Mouse (Mus musculus): ENCODE data around the gene Acoxl. TPM values are rescaled to one million over a fixed set of nuclear protein-coding genes. Genes with fewer than 3 reads are reported as not detected.

The Acoxl gene
- polyA plus RNA-seq (2016; fragmentation: Nextera tagmentation; extraction: Ambion mirVana): 0.45 and 0.61 TPM in 2 replicates

- WGBS: 75% methylated on average over 7 of the region's 7 CpGs
- no peak within 1 kb of the TSS for H3K4me3 ChIP-seq
- H3K36me3 ChIP-seq (replicated peaks): no peaks in the 10 kb centered on the region
These were observed at the start of gene Acoxl for GRCm38 (mm10) chr2:127838576-127838975. Acoxl (plus strand) TSS chr2:127838876.

DNA sequence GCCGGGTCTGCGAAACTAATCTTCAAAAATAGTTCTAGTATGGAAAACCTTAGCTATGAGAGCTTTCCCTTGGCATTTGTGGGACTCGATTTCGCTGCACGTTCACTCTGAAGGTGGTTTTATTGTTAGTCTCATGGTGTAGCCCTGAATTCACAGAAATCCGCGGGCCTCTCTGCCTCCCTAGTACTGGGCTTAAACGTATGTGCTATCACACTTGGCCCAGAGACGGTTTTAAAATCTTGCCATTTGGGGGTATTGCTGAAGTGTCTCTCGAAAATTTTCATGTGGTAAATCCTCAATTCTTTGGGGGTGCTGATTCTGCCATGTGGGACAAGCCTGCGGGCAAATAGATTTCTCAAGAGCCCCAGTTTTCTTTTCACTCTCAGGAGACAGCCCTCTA lies 49.5 kb upstream of the Acoxl start:
- peak overlapping the region; percentile 91 for H3K27ac ChIP-seq (replicated peaks)
- no peak for DNase-seq (ENCODE audit: low spot score)
- H3K27me3 ChIP-seq (replicated peaks; ENCODE audit: low read depth, poor library complexity, severe bottlenecking): no peaks in the 10 kb centered on the region
- WGBS: 7% methylated on average over 11 of the region's 11 CpGs
- no peaks in the 10 kb centered on the region for H3K9me3 ChIP-seq
- no peaks in the 10 kb centered on the region for H3K36me3 ChIP-seq (replicated peaks)
- peaks cover 32% of the 10 kb centered on the region for H3K4me1 ChIP-seq
- peak overlapping the region; percentile 84 for H3K4me3 ChIP-seq

More at GRCm38 (mm10) chr2:127838576-127838975, at the start of gene Acoxl:
- H3K4me1 ChIP-seq: no peaks in the 10 kb centered on the region
- H3K27ac ChIP-seq (replicated peaks): no peak within 1 kb of the TSS
- DNase-seq (ENCODE audit: low spot score): no peak
- H3K9me3 ChIP-seq: no peaks in the 10 kb centered on the region
- H3K27me3 ChIP-seq (replicated peaks; ENCODE audit: low read depth, poor library complexity, severe bottlenecking): peaks cover 57% of the 10 kb centered on the region

DNA sequence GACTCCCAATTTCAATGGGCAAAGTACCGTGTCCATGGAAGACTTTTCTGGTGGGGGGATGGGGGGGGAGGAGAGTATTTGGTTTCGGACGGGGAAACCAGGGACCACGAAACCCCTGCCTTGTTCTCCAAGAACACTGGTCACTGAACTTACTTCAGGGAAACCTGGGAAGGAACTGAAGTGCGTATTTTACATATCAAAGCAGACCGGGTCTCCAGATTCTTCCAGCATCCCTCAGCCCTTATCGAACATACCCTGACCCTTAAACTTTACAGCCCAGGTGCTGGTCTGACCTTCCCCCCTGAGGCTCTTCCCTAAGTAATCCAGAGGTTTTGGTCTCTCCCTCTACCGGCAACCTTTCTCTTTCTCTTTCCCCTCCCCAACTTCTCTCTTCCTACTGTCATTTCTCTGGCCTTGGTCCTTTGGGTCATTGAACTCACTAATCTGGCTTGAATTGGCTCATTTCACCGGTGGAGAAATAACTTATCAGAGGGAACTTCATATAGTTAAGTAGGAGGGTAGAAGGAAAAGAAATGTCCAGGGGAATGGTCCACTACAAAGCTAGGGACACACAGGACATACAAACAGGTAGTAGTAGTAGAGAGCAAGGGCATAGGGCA lies 48.9 kb upstream of the Acoxl start:
- Histone ChIP-seq H3K36me3 (replicated peaks) (no peaks in the 10 kb centered on the region), H3K9me3 (no peaks in the 10 kb centered on the region), H3K4me3 (peak overlapping the region; percentile 84), H3K27ac (replicated peaks) (peak overlapping the region; percentile 91; the same call in 1 of the 2 replicates), H3K27me3 (replicated peaks; ENCODE audit: low read depth, poor library complexity, severe bottlenecking) (no peaks in the 10 kb centered on the region), H3K4me1 (peaks cover 32% of the 10 kb centered on the region)
- 21% methylated on average over 9 of the region's 9 CpGs for WGBS
- DNase-seq (ENCODE audit: low spot score): no peak

- H3K9me3 ChIP-seq: no peaks in the 10 kb centered on the region
- peak within 1 kb of the TSS; percentile 66 for H3K4me3 ChIP-seq
- peaks cover 32% of the 10 kb centered on the region for H3K4me1 ChIP-seq
- H3K36me3 ChIP-seq (replicated peaks): no peaks in the 10 kb centered on the region
- peak within 1 kb of the TSS; percentile 89 for H3K27ac ChIP-seq (replicated peaks)
- DNase-seq (ENCODE audit: low spot score): peak; percentile 89
- no peaks in the 10 kb centered on the region for H3K27me3 ChIP-seq (replicated peaks; ENCODE audit: low read depth, poor library complexity, severe bottlenecking)
- 4% methylated on average over 37 of the region's 37 CpGs for WGBS
These were observed 46.6 kb upstream of the Acoxl start, which contains the start of gene Mtln for GRCm38 (mm10) chr2:127791919-127792603. Mtln (minus strand) TSS chr2:127792488.

DNA sequence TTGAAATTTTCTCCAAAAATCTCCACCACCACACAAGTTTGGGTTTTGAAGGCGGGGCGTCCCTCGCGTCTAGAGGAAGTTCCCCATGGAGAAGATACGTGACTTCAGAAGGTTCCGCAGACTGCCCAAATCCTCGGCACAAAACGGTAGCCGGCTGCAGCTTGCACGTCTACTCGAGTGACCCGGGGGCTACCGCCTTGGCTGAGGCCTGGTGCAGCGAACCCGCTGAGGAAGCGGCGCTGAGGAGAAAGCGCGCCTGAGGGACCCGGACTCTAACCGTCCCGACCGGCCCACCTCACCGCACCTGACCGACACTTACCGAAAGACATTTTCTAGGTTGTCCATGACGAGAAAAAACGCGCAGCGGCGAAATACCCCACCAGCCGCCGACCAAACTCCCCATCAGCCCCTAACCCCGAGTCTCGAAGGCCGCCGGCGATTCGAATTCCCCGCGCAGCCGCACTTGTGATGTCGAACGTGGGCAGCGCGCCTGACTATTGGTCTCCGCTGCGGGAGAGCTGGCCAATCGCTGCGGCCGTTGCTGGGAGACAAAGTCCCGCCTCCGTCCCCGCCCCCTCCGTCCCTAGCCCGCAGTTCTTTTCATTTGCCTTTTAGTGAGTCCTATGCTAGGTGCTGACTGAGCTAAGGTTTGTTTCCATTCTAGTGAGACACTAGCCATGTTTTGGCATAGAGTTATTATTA lies 7.1 kb upstream of the Acoxl start, which contains the start of gene Bub1:
Gene Bub1 (minus strand): TSS at position 465 of the 702 bp plus-strand sequence.
- peaks cover 26% of the 10 kb centered on the region for H3K36me3 ChIP-seq (replicated peaks)
- peak within 1 kb of the TSS; percentile 88 for H3K27ac ChIP-seq (replicated peaks)
- no peaks in the 10 kb centered on the region; the same call in 1 of the 2 replicates for H3K27me3 ChIP-seq (replicated peaks; ENCODE audit: low read depth, poor library complexity, severe bottlenecking)
- peak within 1 kb of the TSS; percentile 87 for H3K4me3 ChIP-seq
- under 1% methylated on average over 56 of the region's 56 CpGs for WGBS
- H3K4me1 ChIP-seq: peaks cover 18% of the 10 kb centered on the region
- peak; percentile 96 for DNase-seq (ENCODE audit: low spot score)
- no peaks in the 10 kb centered on the region for H3K9me3 ChIP-seq

GRCm38 (mm10) chr2:127832103-127832832 lies 6.4 kb upstream of the Acoxl start:
- H3K4me3 ChIP-seq: peak overlapping the region; percentile 87
- H3K36me3 ChIP-seq (replicated peaks): peaks cover 19% of the 10 kb centered on the region
- WGBS: 46% methylated on average over 11 of the region's 11 CpGs
- H3K27me3 ChIP-seq (replicated peaks; ENCODE audit: low read depth, poor library complexity, severe bottlenecking): peaks cover 5% of the 10 kb centered on the region
- no peaks in the 10 kb centered on the region for H3K9me3 ChIP-seq
- H3K4me1 ChIP-seq: peaks cover 18% of the 10 kb centered on the region
- DNase-seq (ENCODE audit: low spot score): no peak
- peak overlapping the region; percentile 88 for H3K27ac ChIP-seq (replicated peaks)

DNA sequence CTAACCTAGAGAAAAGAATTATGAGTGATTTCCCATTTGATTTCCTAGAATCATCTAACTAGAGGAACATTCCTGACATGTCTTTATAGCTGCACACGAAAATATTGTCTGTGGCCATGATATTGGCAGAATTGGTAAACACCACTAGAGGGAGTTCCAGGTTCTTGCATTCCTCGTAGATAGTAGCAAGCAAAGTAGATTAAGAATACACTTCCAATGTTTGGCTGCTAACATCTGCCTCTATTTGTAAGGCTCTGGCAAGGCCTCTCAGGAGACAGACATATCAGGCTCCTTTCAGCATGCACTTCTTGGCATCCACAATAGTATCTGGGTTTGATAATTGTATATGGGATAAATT lies 5.9 kb upstream of the Acoxl start:
- Histone ChIP-seq H3K36me3 (replicated peaks) (peaks cover 13% of the 10 kb centered on the region), H3K27me3 (replicated peaks; ENCODE audit: low read depth, poor library complexity, severe bottlenecking) (peaks cover 10% of the 10 kb centered on the region), H3K27ac (replicated peaks) (no peak overlapping the region), H3K9me3 (no peaks in the 10 kb centered on the region), H3K4me1 (peaks cover 18% of the 10 kb centered on the region), H3K4me3 (no peak overlapping the region)
- 24% methylated on average over 2 of the region's 2 CpGs for WGBS
- DNase-seq (ENCODE audit: low spot score): no peak

GRCm38 (mm10) chr2:127839425-127839824 lies 749 bp downstream of the Acoxl start:
- WGBS: 15% methylated on average over 11 of the region's 11 CpGs
- H3K4me3 ChIP-seq: no peak overlapping the region
- no peak overlapping the region for H3K27ac ChIP-seq (replicated peaks)
- no peaks in the 10 kb centered on the region for H3K4me1 ChIP-seq
- H3K27me3 ChIP-seq (replicated peaks; ENCODE audit: low read depth, poor library complexity, severe bottlenecking): peaks cover 57% of the 10 kb centered on the region
- no peaks in the 10 kb centered on the region for H3K36me3 ChIP-seq (replicated peaks)
- H3K9me3 ChIP-seq: no peaks in the 10 kb centered on the region
- DNase-seq (ENCODE audit: low spot score): no peak

GRCm38 (mm10) chr2:127841402-127841801 lies 2.7 kb downstream of the Acoxl start:
- no peaks in the 10 kb centered on the region for H3K4me1 ChIP-seq
- H3K4me3 ChIP-seq: no peak overlapping the region
- H3K36me3 ChIP-seq (replicated peaks): no peaks in the 10 kb centered on the region
- 79% methylated on average over 1 of the region's 1 CpGs for WGBS
- H3K27ac ChIP-seq (replicated peaks): no peak overlapping the region
- H3K27me3 ChIP-seq (replicated peaks; ENCODE audit: low read depth, poor library complexity, severe bottlenecking): peaks cover 60% of the 10 kb centered on the region
- DNase-seq (ENCODE audit: low spot score): no peak
- H3K9me3 ChIP-seq: no peaks in the 10 kb centered on the region

GRCm38 (mm10) chr2:127842421-127842820 lies 3.7 kb downstream of the Acoxl start:
- 79% methylated on average over 3 of the region's 3 CpGs for WGBS
- H3K4me3 ChIP-seq: no peak overlapping the region
- H3K27ac ChIP-seq (replicated peaks): no peak overlapping the region
- H3K27me3 ChIP-seq (replicated peaks; ENCODE audit: low read depth, poor library complexity, severe bottlenecking): peaks cover 54% of the 10 kb centered on the region
- no peaks in the 10 kb centered on the region for H3K4me1 ChIP-seq
- DNase-seq (ENCODE audit: low spot score): no peak
- no peaks in the 10 kb centered on the region for H3K9me3 ChIP-seq
- no peaks in the 10 kb centered on the region for H3K36me3 ChIP-seq (replicated peaks)

DNA sequence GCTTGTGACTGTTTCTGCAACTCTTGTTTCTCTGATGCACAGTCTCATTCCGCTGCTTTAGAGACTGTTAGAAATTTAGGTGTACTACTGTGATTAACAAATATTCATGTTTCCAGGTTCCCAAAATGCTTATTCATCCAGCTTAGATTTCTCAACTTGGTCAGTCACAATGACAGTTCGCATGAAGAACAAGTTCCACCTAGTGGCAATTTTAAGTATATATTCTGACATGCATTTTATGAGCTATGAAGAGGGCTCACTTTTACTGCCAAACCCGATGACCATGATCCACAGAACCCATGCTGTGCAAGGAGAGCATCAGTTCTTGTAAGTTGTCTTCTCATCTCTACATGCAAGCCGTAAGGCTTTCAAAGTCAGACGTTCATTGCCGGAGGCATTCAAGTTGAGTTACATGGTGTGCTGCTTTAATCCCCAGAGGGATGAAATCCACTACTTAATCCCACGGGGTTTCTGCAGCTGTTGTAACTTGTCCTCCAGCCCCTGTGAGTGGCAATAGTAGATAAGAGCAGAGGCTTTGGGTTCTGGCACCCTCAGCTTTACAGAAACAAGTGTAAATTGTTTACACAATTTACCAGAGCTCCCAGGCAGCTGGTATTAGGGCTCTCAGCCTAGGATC lies 6.8 kb downstream of the Acoxl start:
- Histone ChIP-seq H3K27ac (replicated peaks) (no peak overlapping the region), H3K4me3 (no peak overlapping the region), H3K4me1 (no peaks in the 10 kb centered on the region), H3K9me3 (no peaks in the 10 kb centered on the region), H3K27me3 (replicated peaks; ENCODE audit: low read depth, poor library complexity, severe bottlenecking) (peaks cover 23% of the 10 kb centered on the region), H3K36me3 (replicated peaks) (no peaks in the 10 kb centered on the region)
- DNase-seq (ENCODE audit: low spot score): no peak
- WGBS: 59% methylated on average over 7 of the region's 7 CpGs

- DNase-seq (ENCODE audit: low spot score): no peak
- no peak overlapping the region for H3K4me3 ChIP-seq
- H3K36me3 ChIP-seq (replicated peaks): no peaks in the 10 kb centered on the region
- H3K27ac ChIP-seq (replicated peaks): no peak overlapping the region
- H3K4me1 ChIP-seq: no peaks in the 10 kb centered on the region
- H3K27me3 ChIP-seq (replicated peaks; ENCODE audit: low read depth, poor library complexity, severe bottlenecking): peaks cover 18% of the 10 kb centered on the region
- H3K9me3 ChIP-seq: no peaks in the 10 kb centered on the region
These were observed 7.3 kb downstream of the Acoxl start for GRCm38 (mm10) chr2:127846008-127846407.
